Mouse (Mus musculus) bone marrow, adult 2 months (tissue): Measurements from ENCODE around the gene Arhgef3. TPM values are rescaled to one million over a fixed set of nuclear protein-coding genes. Genes with fewer than 3 reads are reported as not detected.

ENCODE experiments used
- H3K27ac ChIP-seq: fragments of 200-500 bp; 2 replicates; pipeline ENCODE4 v1.5.1; 2012; ENCODE audit warnings: low read depth, mild to moderate bottlenecking, control low read depth, inconsistent platforms, low read length; ENCODE audit not compliant: control insufficient read depth, poor library complexity, insufficient read depth
- H3K4me1 ChIP-seq: fragments of 200-500 bp; 2 replicates; pipeline ENCODE4 v1.6.1; 2011; ENCODE audit warnings: low read length; ENCODE audit not compliant: control insufficient read depth, insufficient read depth
- H3K4me3 ChIP-seq: fragments of 200-500 bp; replicated peaks from 2 replicates; pipeline ENCODE3; 2011; ENCODE audit warnings: mild to moderate bottlenecking, low read depth, low read length, control low read depth; ENCODE audit not compliant: control insufficient read depth
- CTCF ChIP-seq: fragments of 200-500 bp; IDR thresholded peaks from 2 replicates; pipeline ENCODE4 v1.5.1; 2011; ENCODE audit warnings: low read length, control low read depth; ENCODE audit not compliant: control insufficient read depth, insufficient read depth
- POLR2A ChIP-seq: fragments of 200-500 bp; IDR thresholded peaks from 2 replicates; pipeline ENCODE4 v1.6.1; 2011; ENCODE audit warnings: low read depth, mild to moderate bottlenecking, control low read depth, low read length, borderline replicate concordance; ENCODE audit not compliant: control insufficient read depth
- WGBS: fragments of 180-500 bp; shearing (Covaris S2); methylation state at CpG from one replicate; pipeline ENCODE4 v1.1.7; 2018; 5-methylcytosine and 5-hydroxymethylcytosine counted together
- polyA plus RNA-seq: library from polyadenylated mRNA; stranded (reverse); fragments of >200 nt; gene quantifications from 2 replicates; pipeline ENCODE4 v1.2.4, GENCODE M21; 2011; ENCODE audit warnings: low replicate concordance; ENCODE audit not compliant: missing spikeins, insufficient read depth, insufficient read length

Arhgef3 gene
- polyA plus RNA-seq, 1 experiment, result 14.3 TPM

GRCm38 (mm10) chr14:27160762-27161161, 46.1 kb downstream of the Arhgef3 start:
- Histone ChIP-seq H3K4me3 (no peak overlapping the region), H3K27ac (no peak overlapping the region), H3K4me1 (no peaks in the 10 kb centered on the region)
- 84% methylated on average over 7 of the region's 7 CpGs for WGBS
- TF ChIP-seq CTCF, result no peak
- no peak for TF ChIP-seq POLR2A

- 81% methylated on average over 6 of the region's 6 CpGs for WGBS
- Histone ChIP-seq H3K27ac (no peak overlapping the region), H3K4me1 (no peaks in the 10 kb centered on the region), H3K4me3 (no peak overlapping the region)
- TF ChIP-seq POLR2A (no peak), CTCF (no peak)
These were observed 49.9 kb downstream of the Arhgef3 start for GRCm38 (mm10) chr14:27164639-27165038.

- Histone ChIP-seq H3K27ac (no peak overlapping the region), H3K4me1 (no peaks in the 10 kb centered on the region), H3K4me3 (no peak overlapping the region)
- TF ChIP-seq CTCF (no peak), POLR2A (no peak)
- WGBS, result 87% methylated on average over 8 of the region's 8 CpGs
These were observed 52.1 kb downstream of the Arhgef3 start for GRCm38 (mm10) chr14:27166751-27167150.

- Histone ChIP-seq H3K4me1 (no peaks in the 10 kb centered on the region), H3K27ac (no peak overlapping the region), H3K4me3 (no peak overlapping the region)
- 65% methylated on average over 4 of the region's 4 CpGs for WGBS
- TF ChIP-seq POLR2A (no peak), CTCF (no peak)
These were observed 52.5 kb downstream of the Arhgef3 start for GRCm38 (mm10) chr14:27167177-27167576.

- no peak overlapping the region for H3K27ac ChIP-seq
- WGBS, result 85% methylated on average over 5 of the region's 5 CpGs
- no peaks in the 10 kb centered on the region for H3K4me1 ChIP-seq
- H3K4me3 ChIP-seq, result no peak overlapping the region
- TF ChIP-seq POLR2A (no peak), CTCF (no peak)
These were observed 53.7 kb downstream of the Arhgef3 start for GRCm38 (mm10) chr14:27168387-27168786.

- TF ChIP-seq POLR2A (no peak), CTCF (no peak)
- WGBS, result 86% methylated on average over 4 of the region's 4 CpGs
- H3K4me1 ChIP-seq, result no peaks in the 10 kb centered on the region
- H3K27ac ChIP-seq, result no peak overlapping the region
- H3K4me3 ChIP-seq, result no peak overlapping the region
These were observed 54.6 kb downstream of the Arhgef3 start for GRCm38 (mm10) chr14:27169287-27169686.

- H3K27ac ChIP-seq, result no peak overlapping the region
- no peaks in the 10 kb centered on the region for H3K4me1 ChIP-seq
- H3K4me3 ChIP-seq, result no peak overlapping the region
- TF ChIP-seq POLR2A (no peak), CTCF (no peak)
- WGBS, result 86% methylated on average over 2 of the region's 2 CpGs
These were observed 55.7 kb downstream of the Arhgef3 start for GRCm38 (mm10) chr14:27170421-27170820.

GRCm38 (mm10) chr14:27171175-27171830, 56.6 kb downstream of the Arhgef3 start:
- TF ChIP-seq CTCF, result no peak
- no peak for TF ChIP-seq POLR2A
- no peak overlapping the region for H3K4me3 ChIP-seq
- H3K4me1 ChIP-seq, result no peaks in the 10 kb centered on the region
- H3K27ac ChIP-seq, result no peak overlapping the region
- 83% methylated on average over 14 of the region's 14 CpGs for WGBS
